Comparison of ENCODE assay signal across 19 mouse cellular contexts in genomic region chr6:101350414-101350973, GRCm38 (mm10). TPM values are rescaled to one million over a fixed set of nuclear protein-coding genes. Genes with fewer than 3 reads are reported as not detected.
DNase-seq lines count a peak whose midpoint lies in the region; ATAC-seq and TF ChIP-seq lines count a peak whose summit lies in the region.
"Had no signal": no experiment of that assay in that cellular context is flagged by ENCODE, and none has a peak within 500 bp of the region (broad histone marks: within the 10 kb centered on the region; RNA-seq: fewer than 3 reads in every experiment).

No protein-coding gene starts in this region.

- TF ChIP-seq CTCF in kidney, postnatal 0 days (IDR thresholded peaks at IDR 0.05; ENCODE audit: low read depth) = no peak
- no peak for TF ChIP-seq CTCF in testis, adult 2 months (IDR thresholded peaks at IDR 0.05; ENCODE audit: control insufficient read depth, insufficient read depth, insufficient replicate concordance, low read depth, low read length)

- H3K4me1 ChIP-seq in heart, embryonic 13.5 days = peaks cover 69% of the 10 kb centered on the region
- H3K4me1 ChIP-seq in kidney, postnatal 0 days (replicated peaks; ENCODE audit: insufficient read depth, low read length) = no peaks in the 10 kb centered on the region
- no peaks in the 10 kb centered on the region for H3K4me1 ChIP-seq in testis, adult 2 months (ENCODE audit: control insufficient read depth, insufficient read depth, low read length)
- H3K4me1 ChIP-seq: liver, embryonic 12.5 days had no signal

- no peak for TF ChIP-seq POLR2A in testis, adult 2 months (IDR thresholded peaks at IDR 0.05; ENCODE audit: control insufficient read depth, low read depth, low read length)

- no peaks in the 10 kb centered on the region for H3K27me3 ChIP-seq in heart, embryonic 13.5 days (replicated peaks)
- H3K27me3 ChIP-seq in kidney, postnatal 0 days (ENCODE audit: insufficient read depth, low read length) = no peaks in the 10 kb centered on the region
- H3K27me3 ChIP-seq in testis, adult 2 months (ENCODE audit: control insufficient read depth, insufficient read depth, low read length) = no peaks in the 10 kb centered on the region
- H3K27me3 ChIP-seq: liver, embryonic 12.5 days; midbrain, embryonic 12.5 days had no signal

- no peak overlapping the region for H3K4me3 ChIP-seq in heart, embryonic 13.5 days
- H3K4me3 ChIP-seq in kidney, postnatal 0 days (replicated peaks; ENCODE audit: low read depth, low read length) = no peak overlapping the region
- H3K4me3 ChIP-seq in testis, adult 2 months (ENCODE audit: control insufficient read depth, low read depth, low read length) = no peak overlapping the region
- H3K4me3 ChIP-seq: layer of hippocampus, adult 2 months; limb, embryonic 10.5 days; liver, embryonic 12.5 days; midbrain, embryonic 12.5 days had no signal

- peaks cover 2% of the 10 kb centered on the region; the same call in 1 of the 2 replicates for H3K36me3 ChIP-seq in heart, embryonic 13.5 days
- H3K36me3 ChIP-seq in kidney, postnatal 0 days (ENCODE audit: insufficient read depth, low read length) = no peaks in the 10 kb centered on the region
- no peaks in the 10 kb centered on the region for H3K36me3 ChIP-seq in testis, adult 2 months (ENCODE audit: control insufficient read depth, insufficient read depth, low read length)
- H3K36me3 ChIP-seq: liver, embryonic 12.5 days; midbrain, embryonic 12.5 days had no signal

- intact Hi-C loops in heart, postnatal 25 days (cut with DNase I) = no loop called here

- H3K4me2 ChIP-seq in heart, embryonic 13.5 days = peak overlapping the region; percentile 37
- 0 out of 2 replicates have a peak overlapping the region, but pooled peaks have one; percentile 2 for H3K4me2 ChIP-seq in kidney, postnatal 0 days (ENCODE audit: low read length)
- H3K4me2 ChIP-seq: liver, embryonic 12.5 days; midbrain, embryonic 12.5 days had no signal

- no peaks in the 10 kb centered on the region for H3K9me3 ChIP-seq in heart, embryonic 13.5 days
- H3K9me3 ChIP-seq in kidney, postnatal 0 days (replicated peaks; ENCODE audit: low read length) = no peaks in the 10 kb centered on the region
- H3K9me3 ChIP-seq: limb, embryonic 10.5 days; liver, embryonic 12.5 days; midbrain, embryonic 12.5 days had no signal

- H3K9ac ChIP-seq in heart, embryonic 13.5 days = peak overlapping the region; percentile 53
- H3K9ac ChIP-seq in kidney, postnatal 0 days (ENCODE audit: low read depth, low read length) = no peak overlapping the region
- H3K9ac ChIP-seq: liver, embryonic 12.5 days; midbrain, embryonic 12.5 days had no signal

- ATAC-seq in heart, embryonic 13.5 days (ENCODE audit: extremely low read depth, insufficient number of reproducible peaks, low FRiP score, low TSS enrichment) = no peak
- no peak for ATAC-seq in kidney, postnatal 0 days (replicated peaks; ENCODE audit: low FRiP score, low read depth)
- ATAC-seq: forebrain, embryonic 16.5 days; liver, embryonic 12.5 days had no signal

- H3K27ac ChIP-seq in heart, embryonic 13.5 days (replicated peaks) = peak overlapping the region; percentile 87
- H3K27ac ChIP-seq in kidney, postnatal 0 days = no peak overlapping the region
- peak overlapping the region; percentile 25; the same call in 1 of the 2 replicates for H3K27ac ChIP-seq in testis, adult 2 months (ENCODE audit: control insufficient read depth, insufficient read depth, low read depth, low read length)
- H3K27ac ChIP-seq: layer of hippocampus, adult 2 months; limb, embryonic 10.5 days; liver, embryonic 12.5 days; midbrain, embryonic 12.5 days had no signal

- 21% methylated on average over 7 of the region's 7 CpGs for WGBS in heart, embryonic 13.5 days
- 32% methylated on average over 7 of the region's 7 CpGs for WGBS in kidney, postnatal 0 days

- DNase-seq in heart, postnatal 25 days (ENCODE audit: low spot score) = no peak
- DNase-seq in kidney, postnatal 0 days (ENCODE audit: low spot score) = peak; percentile 77
- no peak for DNase-seq in kidney, postnatal 14 days
- DNase-seq in testis, postnatal 14 days (ENCODE audit: low spot score) = no peak
- DNase-seq in frontal cortex, postnatal 10 days (ENCODE audit: low spot score in 2 of 2) = no peak
- DNase-seq: adrenal gland, postnatal 14 days; cerebellum, adult 11-12 months; cerebellum, postnatal 36 days; kidney, adult 2 months; lung, postnatal 4 days had no signal

RNA-seq across cellular contexts. Expression of gene Pdzrn3, which starts 27.2 kb away (rescaled TPM):
- polyA plus RNA-seq in heart, embryonic 13.5 days (2015; fragmentation: Nextera tagmentation; extraction: Ambion mirVana) = 9.7 and 9.8 TPM in 2 replicates
- 10 to 100 TPM; 28.6 to 35.5 TPM for total RNA-seq in heart, postnatal 25 days (2021)
- polyA plus RNA-seq in kidney, postnatal 0 days (2015; fragmentation: Nextera tagmentation; extraction: Ambion mirVana) = 6.3 and 7.0 TPM in 2 replicates
- polyA plus RNA-seq in testis, adult 2 months (2012; rRNA removed) = 1.2 and 1.6 TPM in 2 replicates
- total RNA-seq: hematopoietic stem cell, adult 5-6 weeks; neutrophil, adult 5-6 weeks had no signal
